Mouse (Mus musculus) midbrain, embryonic 12.5 days (tissue): ENCODE measurements around the gene Nol3. TPM values are rescaled to one million over a fixed set of nuclear protein-coding genes. Genes with fewer than 3 reads are reported as not detected.
"Not testable (repeated sequence)": the region's sequence is repeated elsewhere in the genome, so short reads cannot be mapped to it uniquely, and the experiment has no call there.

ENCODE experiments used
- ATAC-seq: fragments of 200-750 bp; cut with Nextera tagmentation; 2 replicates; pipeline ENCODE4 v1.8.0; 2017; ENCODE audit warnings: low read depth, moderate TSS enrichment, moderate library complexity; ENCODE audit not compliant: low FRiP score
- H3K27ac ChIP-seq: fragments of 300-500 bp; sonication (generic); replicated peaks from 2 replicates; pipeline ENCODE4 v1.5.1; 2016; ENCODE audit warnings: mild to moderate bottlenecking
- H3K27me3 ChIP-seq: fragments of 300-500 bp; sonication (generic); 2 replicates; pipeline ENCODE4 v1.6.1; 2016; ENCODE audit warnings: mild to moderate bottlenecking
- H3K36me3 ChIP-seq: fragments of 300-500 bp; sonication (generic); 2 replicates; pipeline ENCODE4 v1.6.1; 2016
- H3K4me1 ChIP-seq: fragments of 300-500 bp; sonication (generic); 2 replicates; pipeline ENCODE4 v1.6.1; 2016
- H3K4me2 ChIP-seq: fragments of 300-500 bp; sonication (generic); replicated peaks from 2 replicates; pipeline ENCODE4 v1.6.1; 2016; ENCODE audit warnings: mild to moderate bottlenecking, moderate library complexity
- H3K4me3 ChIP-seq: fragments of 300-500 bp; sonication (generic); 2 replicates; pipeline ENCODE4 v1.5.1; 2016; ENCODE audit warnings: mild to moderate bottlenecking
- H3K9ac ChIP-seq: fragments of 300-500 bp; sonication (generic); replicated peaks from 2 replicates; pipeline ENCODE4 v1.6.1; 2016; ENCODE audit warnings: mild to moderate bottlenecking, moderate library complexity
- H3K9me3 ChIP-seq: fragments of 300-500 bp; sonication (generic); 2 replicates; pipeline ENCODE4 v1.6.1; 2016; ENCODE audit warnings: mild to moderate bottlenecking
- WGBS: fragments of 180-500 bp; shearing (Covaris S2); methylation state at CpG from one replicate; pipeline ENCODE4 v1.1.7; 2016; 5-methylcytosine and 5-hydroxymethylcytosine counted together
- polyA plus RNA-seq: library from polyadenylated mRNA; unstranded; fragments of >200 nt; fragmentation: Nextera tagmentation; extraction: Ambion mirVana; gene quantifications from 2 replicates; pipeline ENCODE4 v1.2.1, GENCODE M21; 2016

Gene Nol3
- polyA plus RNA-seq, 1 experiment from 2014 or later = 3.3 TPM

DNA sequence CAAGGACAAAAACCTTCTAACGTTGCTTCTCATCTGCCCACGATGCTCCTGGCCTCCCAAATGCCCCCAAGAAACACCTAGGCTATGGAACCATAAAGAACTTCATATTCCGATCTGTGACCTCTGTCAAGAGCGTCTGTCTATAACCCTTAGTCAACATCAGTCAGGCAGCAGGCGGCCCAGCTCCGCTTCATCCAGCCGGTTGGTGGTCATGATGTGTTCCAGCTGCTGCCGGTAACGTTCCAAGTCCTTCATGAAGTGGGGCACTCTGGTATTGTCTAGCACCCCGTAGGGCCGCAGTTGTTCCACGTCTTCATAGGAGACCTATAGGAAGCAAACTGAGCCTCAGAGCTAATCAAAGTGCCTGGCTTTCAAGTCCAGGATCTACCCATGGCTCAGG lies 5.9 kb downstream of the Nol3 start:
- peaks cover 43% of the 10 kb centered on the region for H3K36me3 ChIP-seq
- H3K9ac ChIP-seq = no peak overlapping the region
- no peak for ATAC-seq
- H3K4me2 ChIP-seq = no peak overlapping the region
- H3K4me1 ChIP-seq = peaks cover 18% of the 10 kb centered on the region
- WGBS = 94% methylated on average over 12 of the region's 12 CpGs
- no peaks in the 10 kb centered on the region for H3K9me3 ChIP-seq
- no peak overlapping the region for H3K27ac ChIP-seq
- peaks cover 48% of the 10 kb centered on the region for H3K27me3 ChIP-seq
- H3K4me3 ChIP-seq = no peak overlapping the region

DNA sequence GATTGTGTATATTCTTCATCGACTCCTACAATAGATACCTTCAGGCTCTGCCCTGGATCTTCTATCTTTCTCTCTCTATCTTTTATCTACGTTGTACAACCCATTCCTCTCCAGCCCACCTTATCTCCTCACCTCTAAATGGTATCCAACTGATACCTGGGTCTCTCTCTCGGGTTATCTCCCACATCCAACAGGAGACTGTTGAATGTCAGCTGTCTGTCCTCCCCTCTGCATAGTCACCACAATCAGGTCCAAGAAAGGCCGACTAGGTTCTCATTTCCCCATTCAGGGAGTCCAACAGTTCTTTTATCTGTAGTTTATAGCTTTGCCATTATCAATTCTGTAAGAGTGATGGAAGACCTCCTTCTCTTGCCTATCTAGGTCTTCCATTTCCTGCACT lies 6.3 kb downstream of the Nol3 start:
- Histone ChIP-seq H3K9me3 (no peaks in the 10 kb centered on the region), H3K4me2 (no peak overlapping the region), H3K4me3 (no peak overlapping the region), H3K4me1 (peaks cover 19% of the 10 kb centered on the region), H3K36me3 (peaks cover 43% of the 10 kb centered on the region), H3K9ac (no peak overlapping the region), H3K27me3 (peaks cover 44% of the 10 kb centered on the region), H3K27ac (no peak overlapping the region)
- 92% methylated on average over 4 of the region's 4 CpGs for WGBS
- no peak for ATAC-seq

DNA sequence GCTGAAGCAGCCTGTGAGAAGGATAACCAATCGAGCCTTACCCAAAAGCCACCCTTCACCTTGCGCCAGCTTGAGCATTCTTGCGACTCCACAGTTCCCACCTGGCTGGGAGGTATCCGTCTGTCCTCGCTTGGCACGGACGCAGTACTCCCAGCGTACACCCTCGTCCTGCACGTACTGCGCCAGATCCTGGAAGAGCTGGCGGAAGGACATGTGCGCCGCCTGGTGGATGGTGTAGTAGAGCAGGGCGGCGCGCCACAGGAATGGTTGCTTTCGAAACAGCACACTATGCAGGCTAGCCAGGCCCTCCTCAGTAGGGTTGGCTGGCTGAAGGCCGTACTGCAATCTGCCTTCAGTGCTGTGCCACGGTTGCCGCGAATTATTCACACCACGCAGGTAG lies 7.1 kb downstream of the Nol3 start:
- H3K36me3 ChIP-seq = peaks cover 43% of the 10 kb centered on the region
- H3K27me3 ChIP-seq = peaks cover 36% of the 10 kb centered on the region
- 22% methylated on average over 23 of the region's 23 CpGs for WGBS

DNA sequence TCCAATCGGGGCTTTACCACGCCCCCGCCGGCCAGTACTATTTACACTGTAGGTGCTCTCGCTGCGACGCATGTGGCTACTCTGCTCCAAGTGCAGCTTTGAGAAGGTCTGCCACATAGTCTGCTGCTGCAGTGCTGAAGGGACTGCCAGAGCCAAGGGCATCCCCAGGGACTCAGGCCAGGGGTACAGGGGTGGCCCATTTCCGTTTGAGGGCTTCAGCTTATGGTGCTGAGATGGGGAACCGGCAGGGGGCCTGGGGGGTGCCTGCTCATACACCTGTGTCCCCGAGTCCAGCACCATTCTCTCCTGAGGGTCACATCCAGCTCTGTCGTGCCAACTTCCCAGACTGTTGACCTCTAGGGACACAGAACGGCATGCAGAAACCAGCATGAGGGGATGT lies 9.6 kb downstream of the Nol3 start:
- H3K9me3 ChIP-seq = no peaks in the 10 kb centered on the region
- WGBS = 52% methylated on average over 12 of the region's 12 CpGs
- peaks cover 37% of the 10 kb centered on the region for H3K36me3 ChIP-seq
- no peak overlapping the region for H3K4me2 ChIP-seq
- no peak overlapping the region for H3K9ac ChIP-seq
- no peak overlapping the region for H3K4me3 ChIP-seq
- H3K4me1 ChIP-seq = peaks cover 38% of the 10 kb centered on the region
- H3K27me3 ChIP-seq = peaks cover 21% of the 10 kb centered on the region
- H3K27ac ChIP-seq = no peak overlapping the region
- no peak for ATAC-seq

More for the DNA sequence above, 7.1 kb downstream of the Nol3 start:
- no peaks in the 10 kb centered on the region for H3K9me3 ChIP-seq
- H3K9ac ChIP-seq = no peak overlapping the region
- ATAC-seq = peak; percentile 39
- no peak overlapping the region for H3K4me2 ChIP-seq
- H3K4me3 ChIP-seq = no peak overlapping the region
- no peak overlapping the region for H3K27ac ChIP-seq
- peaks cover 28% of the 10 kb centered on the region for H3K4me1 ChIP-seq

DNA sequence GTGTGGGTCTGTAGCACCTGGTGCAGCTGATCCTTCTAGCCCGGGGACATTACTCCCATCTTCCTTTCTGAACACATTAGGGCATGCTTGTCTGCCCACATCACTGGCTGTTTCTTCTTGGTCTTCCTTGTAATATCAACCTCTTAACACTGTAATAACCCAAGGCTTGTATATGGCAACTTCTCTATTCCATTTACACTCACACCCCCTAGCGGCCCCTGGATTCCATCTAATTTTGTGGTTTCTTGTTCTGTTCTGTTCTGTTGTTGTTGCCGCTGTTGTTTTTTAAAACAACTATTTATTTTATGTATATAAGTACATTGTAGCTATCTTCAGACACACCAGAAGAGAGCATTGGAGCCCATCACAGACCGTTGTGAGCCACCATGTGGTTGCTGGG lies 11.0 kb downstream of the Nol3 start:
- 94% methylated on average over 4 of the region's 4 CpGs for WGBS
- peaks cover 27% of the 10 kb centered on the region for H3K36me3 ChIP-seq
- H3K9me3 ChIP-seq = no peaks in the 10 kb centered on the region
- H3K9ac ChIP-seq = no peak overlapping the region
- peaks cover 42% of the 10 kb centered on the region for H3K4me1 ChIP-seq
- no peak for ATAC-seq
- no peak overlapping the region for H3K27ac ChIP-seq
- peak overlapping the region; percentile 80 for H3K4me2 ChIP-seq
- 0 out of 2 replicates have a peak overlapping the region, but pooled peaks have one; percentile 2 for H3K4me3 ChIP-seq
- H3K27me3 ChIP-seq = peaks cover 19% of the 10 kb centered on the region

DNA sequence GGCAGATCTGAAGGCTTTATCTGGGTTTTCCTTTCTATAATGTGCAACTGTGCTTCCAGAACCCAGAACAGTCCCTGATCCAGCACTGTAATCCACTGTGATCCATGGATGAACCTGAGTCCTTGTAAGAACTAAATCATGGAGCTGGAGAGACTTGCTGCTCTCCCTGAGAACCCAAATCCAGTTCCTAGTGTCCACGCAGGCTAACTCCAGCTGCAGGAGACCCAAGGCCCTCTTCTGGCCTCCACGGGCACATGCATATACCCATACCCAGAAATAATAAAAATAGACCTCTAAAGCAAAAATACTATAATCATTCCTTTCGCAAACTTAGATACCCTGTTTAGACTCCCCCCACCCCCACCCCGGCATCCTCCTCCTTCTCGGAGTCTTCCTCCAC lies 12.3 kb downstream of the Nol3 start:
- peak overlapping the region; percentile 55 for H3K4me3 ChIP-seq
- H3K27ac ChIP-seq = peak overlapping the region; percentile 90; the same call in 1 of the 2 replicates
- H3K9me3 ChIP-seq = no peaks in the 10 kb centered on the region
- peaks cover 42% of the 10 kb centered on the region for H3K4me1 ChIP-seq
- peak overlapping the region; percentile 34; the same call in 1 of the 2 replicates for H3K9ac ChIP-seq
- no peak for ATAC-seq
- WGBS = 91% methylated on average over 5 of the region's 5 CpGs
- peak overlapping the region; percentile 80 for H3K4me2 ChIP-seq
- peaks cover 14% of the 10 kb centered on the region for H3K36me3 ChIP-seq
- peaks cover 28% of the 10 kb centered on the region for H3K27me3 ChIP-seq

DNA sequence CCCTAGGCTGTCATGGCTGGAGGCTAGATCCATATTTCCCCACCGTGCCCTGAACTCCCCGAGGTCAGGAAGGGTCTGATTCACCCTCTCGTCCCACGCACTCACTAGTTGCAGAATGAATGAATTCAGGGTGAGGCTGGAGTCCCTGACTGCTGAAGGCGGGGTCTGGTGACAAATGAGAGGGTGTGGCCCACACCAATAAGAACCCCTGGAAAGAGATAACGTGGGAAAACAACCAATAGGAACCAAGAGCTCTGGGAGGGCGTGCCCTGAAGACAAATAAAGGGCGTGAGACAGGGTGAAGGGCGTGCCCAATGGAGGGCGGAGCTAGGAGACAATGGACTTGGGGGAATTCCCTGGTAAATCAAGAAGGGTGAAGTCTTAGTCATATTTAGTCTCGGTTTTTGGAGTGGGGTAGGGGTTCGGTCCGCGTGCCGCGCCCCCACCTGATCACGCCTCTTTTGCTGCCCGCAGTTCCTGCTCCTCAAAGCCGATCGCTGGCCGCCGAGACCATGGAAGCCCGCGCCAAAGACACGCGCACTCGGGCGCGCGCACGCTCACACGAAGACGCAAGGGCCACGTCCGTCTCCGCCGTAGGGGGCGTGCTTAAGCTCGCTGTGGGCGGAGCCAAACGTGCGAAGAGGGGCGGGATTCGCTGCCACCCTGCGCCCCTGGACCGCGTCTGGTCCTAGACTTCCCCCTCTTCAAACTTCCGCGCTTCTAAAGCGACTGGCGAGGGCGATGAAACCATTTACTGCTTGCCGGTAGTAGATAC lies 13.2 kb downstream of the Nol3 start:
- peaks cover 30% of the 10 kb centered on the region for H3K27me3 ChIP-seq
- peak overlapping the region; percentile 55 for H3K4me3 ChIP-seq
- peaks cover 10% of the 10 kb centered on the region for H3K36me3 ChIP-seq
- ATAC-seq = peak; percentile 94
- under 1% methylated on average over 53 of the region's 53 CpGs for WGBS
- H3K9me3 ChIP-seq = no peaks in the 10 kb centered on the region
- H3K4me2 ChIP-seq = peak overlapping the region; percentile 80
- H3K9ac ChIP-seq = peak overlapping the region; percentile 37
- H3K27ac ChIP-seq = peak overlapping the region; percentile 90
- H3K4me1 ChIP-seq = peaks cover 42% of the 10 kb centered on the region

DNA sequence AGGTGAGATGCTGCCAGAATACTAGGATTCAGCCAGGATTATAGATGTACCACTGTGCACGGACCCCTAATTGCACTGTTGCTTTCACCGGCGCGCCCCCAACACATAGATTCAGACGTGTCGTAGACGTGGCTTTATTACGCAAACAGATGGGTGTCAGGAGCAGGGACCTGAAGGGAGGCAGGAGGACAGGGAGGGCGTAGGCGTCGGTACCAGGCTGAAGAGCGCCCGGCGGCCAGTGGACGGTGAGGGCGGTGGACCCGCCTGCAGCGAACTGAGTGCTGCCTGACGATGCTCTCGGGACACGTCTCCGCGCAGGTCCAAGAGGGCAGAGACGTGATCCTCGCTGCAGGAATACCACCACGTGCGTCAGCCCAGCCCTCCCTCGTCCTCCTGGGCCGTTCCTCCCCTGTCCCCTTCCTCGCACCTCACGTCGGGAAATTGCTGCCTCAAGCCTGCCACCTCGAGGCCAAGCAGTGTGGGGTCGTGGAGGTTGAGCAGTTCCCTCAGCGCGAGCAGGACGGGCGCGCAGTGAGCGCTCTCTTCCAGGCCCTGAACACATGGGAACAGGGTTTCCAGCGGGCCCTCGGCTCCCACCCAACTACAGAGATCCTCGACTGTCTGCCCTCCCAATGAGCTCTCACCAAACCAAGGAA lies 14.0 kb downstream of the Nol3 start, which contains the start of gene 4931428F04Rik:
Gene 4931428F04Rik, minus strand, starts transcription at position 60 of the 656 bp plus-strand sequence.
- Histone ChIP-seq H3K9ac (peak within 1 kb of the TSS; percentile 37), H3K4me3 (peak within 1 kb of the TSS; percentile 55), H3K9me3 (no peaks in the 10 kb centered on the region), H3K27me3 (peaks cover 32% of the 10 kb centered on the region), H3K4me2 (peak within 1 kb of the TSS; percentile 80), H3K36me3 (peaks cover 6% of the 10 kb centered on the region), H3K27ac (peak within 1 kb of the TSS; percentile 90), H3K4me1 (peaks cover 42% of the 10 kb centered on the region)
- 2% methylated on average over 43 of the region's 43 CpGs for WGBS
- peak; percentile 19 for ATAC-seq

DNA sequence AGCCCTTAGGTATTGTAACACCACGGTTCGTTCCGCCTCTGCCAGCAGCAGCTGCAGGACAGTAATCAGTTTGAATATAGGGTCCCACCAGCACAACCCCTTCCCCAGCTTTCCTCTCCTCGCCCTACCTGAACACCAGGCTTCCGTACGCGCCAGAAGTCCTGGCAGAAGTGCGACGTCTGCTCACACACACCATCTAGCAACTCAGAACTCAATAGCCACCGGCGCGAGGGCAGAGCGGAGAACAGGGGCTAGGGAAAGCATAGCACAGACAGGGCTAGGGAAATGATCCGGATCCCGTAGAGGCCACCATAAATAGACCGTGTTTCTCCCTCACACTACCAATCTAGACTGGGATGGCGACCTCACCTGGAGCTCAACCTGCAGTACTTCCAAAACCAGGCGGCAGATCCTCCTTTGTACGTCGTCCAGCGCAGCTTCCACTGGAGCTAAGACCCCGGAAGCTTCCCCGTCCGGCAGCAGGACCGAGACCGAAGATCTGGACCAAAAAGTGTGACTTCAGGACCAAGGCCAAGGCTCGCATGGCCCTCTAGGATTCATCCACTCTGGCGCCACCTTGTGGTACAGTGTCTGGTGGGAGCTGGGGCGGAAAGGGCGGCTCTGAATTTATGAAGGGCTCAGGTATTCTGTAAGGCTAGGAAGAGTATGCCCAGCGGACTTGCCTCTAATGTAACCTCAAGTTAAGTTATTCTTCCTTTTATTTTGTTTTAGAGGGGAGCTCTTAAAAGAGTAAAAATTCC lies 14.8 kb downstream of the Nol3 start:
- no peak for ATAC-seq
- H3K9me3 ChIP-seq = no peaks in the 10 kb centered on the region

DNA sequence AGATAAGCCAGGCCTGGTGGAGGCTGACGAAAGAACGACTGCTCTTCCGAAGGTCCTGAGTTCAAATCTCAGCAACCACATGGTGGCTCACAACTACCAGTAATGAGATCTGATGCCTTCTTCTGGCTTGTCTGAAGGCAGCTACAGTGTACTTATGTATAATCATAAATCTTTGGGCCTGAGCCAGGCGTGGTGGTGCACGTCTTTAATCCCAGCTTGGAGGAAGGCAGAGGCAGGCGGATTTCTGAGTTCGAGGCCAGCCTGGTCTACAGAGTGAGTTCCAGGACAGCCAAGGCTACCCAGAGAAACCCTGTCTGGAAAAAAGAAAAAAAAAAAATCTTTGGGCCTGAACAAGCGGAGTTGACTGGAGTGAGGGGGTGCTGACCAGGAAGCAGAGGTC lies 15.4 kb downstream of the Nol3 start:
- 89% methylated on average over 8 of the region's 8 CpGs for WGBS
- H3K4me3 ChIP-seq = not testable (repeated sequence)

More for the DNA sequence above, 14.8 kb downstream of the Nol3 start:
- WGBS = 6% methylated on average over 31 of the region's 31 CpGs
- peaks cover 32% of the 10 kb centered on the region for H3K27me3 ChIP-seq
- H3K4me3 ChIP-seq = peak overlapping the region; percentile 55
- H3K27ac ChIP-seq = no peak overlapping the region
- no peaks in the 10 kb centered on the region for H3K36me3 ChIP-seq
- H3K4me1 ChIP-seq = peaks cover 42% of the 10 kb centered on the region
- peak overlapping the region; percentile 37; the same call in 1 of the 2 replicates for H3K9ac ChIP-seq
- peak overlapping the region; percentile 80 for H3K4me2 ChIP-seq

DNA sequence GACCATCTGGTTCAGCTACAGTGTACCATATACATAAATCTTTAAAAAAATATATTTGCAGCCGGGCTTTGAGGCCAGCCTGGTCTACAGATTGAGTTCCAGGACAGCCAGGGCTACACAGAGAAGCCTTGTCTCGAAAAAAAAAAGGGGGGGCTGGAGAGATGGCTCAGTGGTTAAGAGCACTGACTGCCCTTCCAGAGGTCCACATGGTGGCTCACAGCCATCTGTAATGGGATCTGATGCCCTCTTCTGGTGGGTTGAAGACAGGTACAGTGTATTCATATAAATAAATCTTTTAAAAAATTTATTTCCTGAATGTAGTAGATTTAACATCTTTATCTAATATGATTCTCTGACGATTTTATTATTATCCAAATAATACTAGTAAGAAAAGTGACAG lies 15.9 kb downstream of the Nol3 start:
- not testable (repeated sequence) for H3K4me2 ChIP-seq, H3K4me3 ChIP-seq, H3K9ac ChIP-seq, H3K36me3 ChIP-seq, H3K27ac ChIP-seq, H3K9me3 ChIP-seq, ATAC-seq
- Histone ChIP-seq H3K4me1 (peaks cover 37% of the 10 kb centered on the region), H3K27me3 (peaks cover 32% of the 10 kb centered on the region)
- WGBS = 65% methylated on average over 3 of the region's 3 CpGs

More for the DNA sequence above, 15.4 kb downstream of the Nol3 start:
- H3K4me1 ChIP-seq = peaks cover 39% of the 10 kb centered on the region
- H3K9me3 ChIP-seq, H3K36me3 ChIP-seq, H3K27ac ChIP-seq, H3K4me2 ChIP-seq, H3K9ac ChIP-seq, ATAC-seq: not testable (repeated sequence)
- H3K27me3 ChIP-seq = peaks cover 32% of the 10 kb centered on the region
